Mouse (Mus musculus) spleen, adult 12 weeks (tissue): ENCODE results near the gene Scaf1.

Experiments
- DNase-seq: peaks from one replicate; pipeline ENCODE4 v3.0.0; 2022; ENCODE audit warnings: low spot score

Gene Scaf1

GRCm38 (mm10) chr7:45015957-45016612 is at the start of gene Scaf1:
TSS of gene Scaf1 (minus strand) at chr7:45016363.
- peak; percentile 97 for DNase-seq

- DNase-seq, result peak; percentile 90
Observed at GRCm38 (mm10) chr7:45062239-45062835, 46.2 kb upstream of the Scaf1 start, which contains the start of the genes Nosip and Prrg2. TSS of gene Nosip (plus strand) at chr7:45062429. TSS of gene Prrg2 (minus strand) at chr7:45062677.

- no peak for DNase-seq
Observed at GRCm38 (mm10) chr7:45061532-45062075, 45.4 kb upstream of the Scaf1 start.

GRCm38 (mm10) chr7:45060632-45061122 is 44.5 kb upstream of the Scaf1 start:
- no peak for DNase-seq

- DNase-seq, result no peak
Observed at GRCm38 (mm10) chr7:45058607-45059571, 42.7 kb upstream of the Scaf1 start.

- DNase-seq, result no peak
Observed at GRCm38 (mm10) chr7:45056972-45057348, 40.8 kb upstream of the Scaf1 start.

- DNase-seq, result no peak
Observed at GRCm38 (mm10) chr7:45056329-45056971, 40.3 kb upstream of the Scaf1 start.

GRCm38 (mm10) chr7:45053931-45054510 is 37.9 kb upstream of the Scaf1 start:
- DNase-seq, result peak; percentile 81

- DNase-seq, result peak; percentile 56
Observed at GRCm38 (mm10) chr7:45053117-45053930, 37.2 kb upstream of the Scaf1 start.

GRCm38 (mm10) chr7:45052862-45053116 is 36.6 kb upstream of the Scaf1 start, which contains the start of gene Prr12:
TSS of gene Prr12 (minus strand) at chr7:45052881.
- no peak for DNase-seq

- DNase-seq, result no peak
Observed at GRCm38 (mm10) chr7:45052181-45052861, 36.2 kb upstream of the Scaf1 start.

GRCm38 (mm10) chr7:45051601-45051974 is 35.4 kb upstream of the Scaf1 start:
- DNase-seq, result no peak

- DNase-seq, result no peak
Observed at GRCm38 (mm10) chr7:45050945-45051600, 34.9 kb upstream of the Scaf1 start.

GRCm38 (mm10) chr7:45048923-45049657 is 32.9 kb upstream of the Scaf1 start:
- no peak for DNase-seq

GRCm38 (mm10) chr7:45048001-45048890 is 32.1 kb upstream of the Scaf1 start:
- DNase-seq, result no peak

- DNase-seq, result no peak
Observed at GRCm38 (mm10) chr7:45047491-45047890, 31.3 kb upstream of the Scaf1 start.

GRCm38 (mm10) chr7:45046853-45047350 is 30.7 kb upstream of the Scaf1 start:
- DNase-seq, result no peak

GRCm38 (mm10) chr7:45045741-45046140 is 29.6 kb upstream of the Scaf1 start:
- no peak for DNase-seq
